Mouse (Mus musculus) brain, embryonic 18.5 days (tissue): ENCODE measurements around the gene D17H6S53E.

Experiments used
- DNase-seq: peaks from one replicate; pipeline ENCODE4 v3.0.0-alpha.2; 2012; ENCODE audit warnings: low read depth, low spot score

D17H6S53E gene

DNA sequence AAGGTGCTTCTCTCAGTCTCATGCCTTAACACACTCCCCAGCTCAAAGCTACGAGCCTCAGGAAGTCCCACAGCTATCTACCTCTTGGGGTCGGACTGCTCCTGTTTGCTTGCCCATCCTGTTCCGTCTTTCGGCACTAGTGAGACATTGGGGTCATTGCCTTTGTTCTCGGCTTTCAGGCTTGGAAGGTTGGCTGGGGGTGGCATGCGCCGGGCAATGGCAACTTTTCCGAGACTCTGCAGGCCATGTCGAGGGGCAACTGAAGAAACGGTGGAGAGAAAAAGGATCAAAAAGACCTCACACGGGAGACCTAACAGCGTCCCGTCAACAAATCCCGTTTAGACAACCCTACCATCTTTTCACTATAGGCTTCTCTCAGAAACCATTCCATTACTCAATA is 35.9 kb downstream of the D17H6S53E start:
- no peak for DNase-seq

- DNase-seq: no peak
These were observed 36.6 kb downstream of the D17H6S53E start for GRCm38 (mm10) chr17:35162730-35163129.

- DNase-seq: no peak
These were observed 37.3 kb downstream of the D17H6S53E start for GRCm38 (mm10) chr17:35163326-35164081.

DNA sequence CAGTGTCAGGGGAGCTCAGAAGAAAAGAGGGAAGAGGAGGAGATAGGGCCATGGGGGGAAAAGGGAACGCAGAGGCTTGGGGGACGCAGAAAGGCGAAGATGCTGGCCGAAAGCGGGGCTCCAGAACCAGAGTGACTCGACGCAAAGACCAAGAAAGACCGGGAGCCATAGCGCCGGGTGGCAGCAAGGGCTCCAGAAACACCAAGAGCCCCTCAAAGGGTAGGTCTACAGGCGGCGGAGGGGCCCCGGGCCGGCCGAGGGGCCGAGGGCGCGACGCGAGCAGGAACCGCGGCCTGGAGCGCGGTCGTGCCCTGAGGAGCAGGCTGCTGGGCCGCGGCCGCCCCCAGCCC is 38.0 kb downstream of the D17H6S53E start:
- no peak for DNase-seq

GRCm38 (mm10) chr17:35164568-35165450 is 38.6 kb downstream of the D17H6S53E start, which contains the start of gene Prrc2a:
TSS of gene Prrc2a (minus strand) at chr17:35164897.
- DNase-seq: peak; percentile 99

DNA sequence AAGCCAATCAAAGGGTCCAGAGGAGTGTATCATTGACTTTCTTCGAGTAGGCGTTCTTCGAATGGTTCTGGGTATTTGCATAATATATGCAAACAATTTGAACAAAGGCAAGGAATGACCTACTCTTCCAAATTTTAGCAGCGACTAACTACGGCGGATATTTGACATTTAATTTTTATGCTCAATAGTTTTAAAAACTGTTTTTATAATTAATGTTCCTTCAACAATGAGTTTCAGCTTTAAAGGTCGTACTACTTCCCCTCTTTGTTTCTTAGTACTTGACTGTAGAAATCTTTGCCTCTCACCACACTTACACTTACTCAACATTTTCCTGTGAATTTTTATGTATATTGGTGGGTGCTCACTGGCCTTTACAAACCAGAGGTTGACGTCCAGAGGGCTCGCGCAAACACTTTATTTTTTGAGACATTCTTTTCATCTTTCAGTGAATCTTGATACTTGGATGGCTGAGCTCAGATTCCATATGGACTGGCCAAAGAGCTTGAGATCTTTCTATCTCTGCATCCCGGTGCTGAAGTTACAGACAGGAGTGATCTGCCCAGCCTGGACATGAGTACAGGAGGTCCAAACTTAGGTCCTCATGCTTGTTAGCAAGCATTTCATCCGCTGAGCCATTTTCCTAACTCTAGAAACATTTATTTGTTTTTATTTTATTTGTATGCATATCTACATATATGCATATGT is 39.4 kb downstream of the D17H6S53E start:
- DNase-seq: no peak

DNA sequence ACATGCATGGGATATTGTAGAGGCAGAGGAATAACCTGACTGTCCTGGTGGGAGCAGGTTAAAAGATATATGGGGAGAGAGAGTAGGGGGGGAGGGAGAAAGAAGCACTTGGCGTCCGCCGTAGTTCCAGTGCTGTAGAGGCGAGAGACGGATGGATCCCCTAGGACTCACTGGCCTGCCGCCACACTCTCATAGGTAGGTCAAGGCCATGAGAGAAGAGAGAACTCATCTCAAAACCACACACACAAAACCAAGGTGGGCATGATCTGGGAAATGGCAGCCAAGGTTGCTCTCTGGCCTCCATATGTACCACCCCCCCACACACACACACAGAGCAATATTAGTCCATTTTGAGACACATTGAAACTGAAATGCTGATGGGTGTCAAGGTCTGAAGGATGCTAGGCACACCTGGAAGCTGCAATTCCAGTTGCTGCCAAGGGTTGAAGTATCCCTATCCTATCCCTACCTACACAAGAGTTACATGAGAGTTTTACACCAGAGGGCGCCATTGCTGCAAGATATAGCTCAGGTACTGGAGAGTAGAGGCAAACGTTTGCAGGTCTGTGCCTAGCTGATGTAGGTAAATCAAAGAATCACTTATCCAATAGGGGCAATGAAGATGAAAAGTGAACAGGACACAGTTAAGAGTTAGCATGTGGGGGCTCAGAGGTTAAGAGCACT is 40.3 kb downstream of the D17H6S53E start:
- peak; percentile 63 for DNase-seq

DNA sequence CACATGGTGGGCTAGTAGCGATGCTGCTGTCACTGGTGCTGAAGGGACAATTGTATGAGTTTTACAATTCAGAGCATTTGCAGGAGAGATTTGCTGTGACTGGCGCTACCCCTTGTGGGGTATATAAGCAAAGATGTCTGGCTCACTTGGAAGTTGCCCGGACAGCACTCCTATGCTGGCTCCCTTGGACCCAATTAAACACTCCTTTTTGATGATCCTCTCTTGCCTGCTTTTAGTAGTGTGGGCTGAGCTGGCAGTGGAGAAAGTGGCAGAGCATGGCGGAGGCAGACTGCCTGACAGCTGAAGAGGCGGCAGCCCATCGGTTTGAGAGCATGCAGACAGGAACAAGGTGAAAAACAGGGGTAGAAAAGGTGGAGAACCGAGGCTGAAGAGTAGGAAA is 41.6 kb downstream of the D17H6S53E start:
- no peak for DNase-seq

DNA sequence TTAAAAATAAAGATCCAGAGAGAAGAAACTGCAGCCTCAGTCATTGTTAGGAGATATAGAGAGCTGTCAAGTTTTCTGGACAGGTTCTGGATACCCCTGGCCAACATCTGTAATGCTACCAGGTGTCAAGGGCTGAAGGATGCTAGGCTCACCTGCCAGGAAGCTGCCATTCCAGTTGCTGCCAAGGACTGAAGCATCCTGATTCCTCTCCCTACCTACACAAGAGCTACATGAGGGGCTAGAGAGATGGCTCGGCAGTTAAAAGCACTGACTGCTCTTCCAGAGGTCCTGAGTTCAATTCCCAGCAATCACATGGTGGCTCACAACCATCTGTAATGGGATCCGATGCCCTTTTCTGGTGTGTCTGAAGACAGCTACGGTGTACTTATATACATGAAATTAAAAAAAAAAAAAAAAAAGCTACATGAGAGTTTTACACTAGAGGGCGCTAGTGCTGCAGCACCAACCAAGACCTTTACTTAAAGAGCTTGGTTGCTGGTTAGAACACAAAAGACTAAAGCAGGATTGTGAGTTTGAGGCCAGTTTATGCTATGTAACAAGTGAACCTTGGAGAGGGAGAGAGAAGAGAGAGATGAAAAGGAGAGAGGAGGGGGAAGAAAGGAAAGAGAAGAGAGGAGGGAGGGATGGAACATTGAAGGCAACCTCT is 42.5 kb downstream of the D17H6S53E start:
- DNase-seq: no peak

DNA sequence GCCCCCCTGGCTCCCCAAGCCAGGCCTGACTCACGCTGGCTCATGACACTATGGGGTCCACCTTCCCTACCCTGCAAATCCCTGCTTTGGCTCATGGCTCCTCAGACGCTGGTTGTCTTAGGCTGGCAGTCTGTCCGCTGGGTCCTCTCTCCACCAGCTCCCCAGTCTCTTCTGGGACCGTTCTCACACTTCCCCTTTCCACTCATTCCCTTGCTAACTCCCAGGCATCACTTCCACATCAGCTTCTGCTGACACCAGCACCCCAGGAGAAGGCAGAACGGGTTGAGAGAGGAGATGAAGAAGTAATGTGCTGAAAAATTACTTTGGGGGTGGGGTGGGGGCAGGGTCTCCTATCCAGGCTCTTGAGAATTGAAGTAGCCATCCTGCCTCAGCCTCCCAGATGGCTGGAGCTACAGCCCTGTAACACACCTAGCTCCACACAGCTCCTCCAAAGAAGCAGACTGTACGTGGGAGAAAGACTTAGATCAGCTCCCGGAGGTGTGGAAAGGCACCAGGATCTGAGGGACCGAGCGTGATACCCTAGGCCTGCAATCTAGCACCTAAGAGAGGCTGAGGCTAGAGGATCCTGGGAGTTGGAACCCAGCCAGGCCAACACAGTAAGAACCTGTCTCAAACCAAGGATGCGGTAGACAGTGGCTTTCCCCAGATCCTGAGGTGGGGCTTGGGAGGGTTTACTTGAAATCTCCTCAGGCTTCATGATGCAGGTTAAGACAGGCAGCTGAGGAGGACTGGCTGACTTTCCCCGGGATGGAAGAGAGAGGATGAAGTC is 46.5 kb downstream of the D17H6S53E start:
- DNase-seq: no peak

DNA sequence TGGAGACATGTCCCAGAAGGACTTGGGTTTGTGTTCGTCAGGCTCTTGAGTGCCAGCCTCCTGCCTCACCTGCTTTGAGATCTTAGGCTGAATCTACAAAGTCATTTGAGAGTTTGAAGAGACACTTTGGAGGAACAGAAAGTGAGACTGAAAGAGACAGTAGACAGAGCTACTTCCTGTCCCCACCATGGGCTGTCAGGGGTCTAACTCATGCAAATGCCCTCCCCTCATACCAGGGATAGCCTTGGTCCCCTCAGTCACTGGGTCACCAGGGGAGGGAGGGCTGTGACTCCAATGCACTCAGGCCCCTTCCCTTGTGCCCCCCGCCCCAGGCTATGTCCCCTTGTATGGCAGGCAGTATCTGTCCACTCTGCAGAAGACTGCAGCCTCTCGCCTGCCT is 47.2 kb downstream of the D17H6S53E start:
- no peak for DNase-seq

DNA sequence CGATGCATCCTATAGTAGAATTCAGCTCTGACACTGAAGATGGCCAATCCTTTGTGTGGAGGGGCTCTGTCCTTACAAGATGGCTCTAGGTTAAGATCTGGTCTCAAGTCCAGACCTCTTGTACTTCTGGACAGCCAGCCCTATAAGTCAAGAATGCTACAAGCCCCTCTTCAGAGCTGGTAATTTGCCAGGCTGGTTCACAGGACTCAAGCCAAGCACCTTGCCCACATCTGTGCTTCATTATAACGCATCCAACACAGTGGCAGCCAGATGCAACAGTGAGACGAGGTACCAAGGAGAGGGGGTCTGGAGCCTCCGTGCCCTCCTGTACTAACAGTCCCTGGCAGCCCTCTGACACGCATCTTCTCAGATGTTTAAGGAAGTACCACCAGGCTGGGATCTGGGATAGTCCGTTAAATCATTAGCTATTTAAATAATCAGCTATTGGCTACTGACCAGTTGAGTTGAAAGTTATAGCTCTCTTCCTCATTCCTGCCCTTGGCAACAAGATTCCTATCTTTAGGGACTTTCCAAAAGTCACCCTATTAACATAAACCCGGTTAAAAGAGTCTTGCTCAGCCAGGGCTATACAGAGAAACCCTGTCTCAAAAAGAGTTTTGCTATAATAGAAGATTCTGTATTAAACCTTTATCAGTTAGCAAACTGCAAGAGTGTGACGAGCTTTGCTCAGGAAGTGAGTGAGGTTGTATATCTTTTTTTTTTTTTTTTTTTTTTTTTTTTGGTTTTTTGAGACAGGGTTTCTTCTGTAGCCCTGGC is 48.2 kb downstream of the D17H6S53E start:
- no peak for DNase-seq

GRCm38 (mm10) chr17:35175382-35175781 is 49.2 kb downstream of the D17H6S53E start:
- DNase-seq: no peak

DNA sequence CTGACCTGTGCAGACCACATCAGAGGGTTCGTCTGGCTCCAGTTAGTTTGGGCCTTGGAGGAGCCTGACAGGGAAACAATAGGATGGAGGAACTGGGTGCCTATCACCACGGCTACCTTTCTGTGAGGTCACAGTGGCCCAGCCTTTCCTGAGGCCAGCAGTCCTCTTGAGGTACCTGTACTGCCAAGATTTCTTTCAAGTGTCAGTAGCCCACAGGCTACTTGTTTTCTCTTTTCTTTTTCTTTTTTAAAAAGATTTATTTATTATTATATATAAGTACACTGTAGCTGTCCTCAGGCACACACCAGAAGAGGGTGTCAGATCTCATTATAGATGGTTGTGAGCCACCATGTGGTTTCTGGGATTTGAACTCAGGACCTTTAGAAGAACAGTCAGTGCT is 49.8 kb downstream of the D17H6S53E start, which contains the start of gene Aif1:
Aif1 (minus strand) TSS at position 101 of the 400 bp plus-strand sequence.
- no peak for DNase-seq
